ENCODE assay signal across 8 mouse cellular contexts in the genomic region with DNA sequence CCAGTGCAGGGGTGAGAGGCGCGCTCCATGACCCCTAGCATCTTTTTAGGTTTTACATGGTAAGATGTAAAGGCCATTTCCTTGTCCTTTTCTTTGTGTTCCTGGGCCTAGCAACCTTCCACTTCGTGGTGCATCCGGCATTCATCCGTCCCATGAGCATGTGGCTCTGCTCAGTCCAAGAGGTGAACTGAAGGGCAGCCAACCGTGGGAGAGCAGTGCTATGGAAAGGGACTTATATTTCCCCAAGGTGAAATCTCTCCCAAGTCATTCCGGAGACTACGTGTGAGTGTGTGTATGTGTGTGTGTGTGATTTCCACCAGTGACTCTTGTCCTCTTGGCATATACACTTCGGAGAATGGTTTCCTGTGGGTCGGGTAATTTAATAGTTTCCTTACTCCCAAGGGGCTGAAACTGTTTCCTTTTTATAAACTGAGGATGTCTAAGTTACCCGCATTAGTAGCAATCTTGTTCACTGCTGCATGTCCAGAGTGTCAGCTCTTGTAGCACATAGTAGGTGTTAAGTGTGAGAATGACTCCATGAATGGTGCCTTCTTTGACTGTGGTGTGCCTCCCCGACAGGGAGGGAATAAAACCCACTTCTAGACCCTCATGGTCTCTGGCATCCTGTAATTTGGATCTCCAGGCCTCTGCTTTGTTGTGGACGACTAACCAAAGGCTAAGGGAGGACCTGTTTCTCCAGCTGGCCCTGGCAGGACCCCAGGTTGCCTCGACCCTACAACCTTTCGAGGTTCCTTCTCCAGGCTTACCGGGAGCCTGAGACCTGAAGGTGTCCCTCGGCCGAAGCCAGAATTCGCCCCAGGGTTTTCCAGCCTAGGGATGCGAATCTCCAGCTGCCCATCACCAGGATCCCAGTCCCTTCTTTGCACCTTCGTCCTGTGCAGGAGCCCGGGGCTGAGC. TPM values are rescaled to one million over a fixed set of nuclear protein-coding genes. Genes with fewer than 3 reads are reported as not detected.
DNase-seq lines count a peak whose midpoint lies in the region; ATAC-seq and TF ChIP-seq lines count a peak whose summit lies in the region.

No protein-coding gene starts in this region.

- peak overlapping the region; percentile 100 for H3K9ac ChIP-seq in embryonic facial prominence, embryonic 11.5 days (replicated peaks; ENCODE audit: low read length)
- H3K9ac ChIP-seq in liver, embryonic 14.5 days (replicated peaks): no peak overlapping the region

- no peaks in the 10 kb centered on the region for H3K9me3 ChIP-seq in embryonic facial prominence, embryonic 11.5 days (replicated peaks; ENCODE audit: control insufficient read depth, low read length)
- no peaks in the 10 kb centered on the region for H3K9me3 ChIP-seq in hindbrain, embryonic 10.5 days
- no peaks in the 10 kb centered on the region for H3K9me3 ChIP-seq in liver, embryonic 14.5 days (ENCODE audit: control insufficient read depth, low read length)

- TF ChIP-seq EP300 in liver, embryonic 14.5 days (IDR thresholded peaks at IDR 0.05; ENCODE audit: low read depth): no peak

- peak; percentile 20 for DNase-seq in kidney, adult 18-20 months
- DNase-seq in kidney, adult 11 months: no peak
- DNase-seq in embryonic facial prominence, embryonic 11.5 days (ENCODE audit: low spot score): no peak
- peak; percentile 18 for DNase-seq in hindbrain, embryonic 10.5 days (ENCODE audit: low spot score)
- DNase-seq in liver, embryonic 14.5 days (ENCODE audit: low read depth in 3 of 3, low spot score in 3 of 3): no peak
- DNase-seq in adrenal gland, postnatal 14 days: no peak
- no peak for DNase-seq in gastrocnemius, adult 18-20 months (ENCODE audit: low spot score)

- H3K27ac ChIP-seq in embryonic facial prominence, embryonic 11.5 days (replicated peaks; ENCODE audit: low read depth, low read length): peak overlapping the region; percentile 96
- H3K27ac ChIP-seq in hindbrain, embryonic 10.5 days: peak overlapping the region; percentile 100
- H3K27ac ChIP-seq in liver, embryonic 14.5 days: no peak overlapping the region

- H3K27me3 ChIP-seq in embryonic facial prominence, embryonic 11.5 days (ENCODE audit: control insufficient read depth, insufficient read depth, low read length): no peaks in the 10 kb centered on the region
- peaks cover 25% of the 10 kb centered on the region for H3K27me3 ChIP-seq in hindbrain, embryonic 10.5 days (ENCODE audit: insufficient read depth, poor library complexity, severe bottlenecking)
- peaks cover 25% of the 10 kb centered on the region for H3K27me3 ChIP-seq in liver, embryonic 14.5 days (ENCODE audit: control insufficient read depth, insufficient read depth, low read length)

- peaks cover 10% of the 10 kb centered on the region for H3K4me1 ChIP-seq in embryonic facial prominence, embryonic 11.5 days (ENCODE audit: control insufficient read depth, insufficient read depth, low read length)
- H3K4me1 ChIP-seq in hindbrain, embryonic 10.5 days (replicated peaks): peaks cover 46% of the 10 kb centered on the region
- H3K4me1 ChIP-seq in liver, embryonic 14.5 days (replicated peaks; ENCODE audit: control insufficient read depth in 2 of 2, insufficient read depth in 2 of 2, low read length in 1 of 2): peaks cover 15% of the 10 kb centered on the region in 2 experiments

- H3K36me3 ChIP-seq in embryonic facial prominence, embryonic 11.5 days (replicated peaks; ENCODE audit: control insufficient read depth, insufficient read depth, low read depth, low read length): peaks cover 1% of the 10 kb centered on the region
- peaks cover 17% of the 10 kb centered on the region for H3K36me3 ChIP-seq in hindbrain, embryonic 10.5 days
- H3K36me3 ChIP-seq in liver, embryonic 14.5 days (replicated peaks; ENCODE audit: control insufficient read depth, insufficient read depth, low read depth): no peaks in the 10 kb centered on the region; the same call in 1 of the 2 replicates

- peak overlapping the region; percentile 90 for H3K4me2 ChIP-seq in embryonic facial prominence, embryonic 11.5 days (ENCODE audit: low read depth, low read length)
- H3K4me2 ChIP-seq in liver, embryonic 14.5 days (ENCODE audit: low read depth): peak overlapping the region; percentile 69

- no peak for TF ChIP-seq CTCF in liver, embryonic 14.5 days (IDR thresholded peaks at IDR 0.05; ENCODE audit: low read depth)

- peak overlapping the region; percentile 68 for H3K4me3 ChIP-seq in embryonic facial prominence, embryonic 11.5 days (ENCODE audit: low read depth, low read length)
- H3K4me3 ChIP-seq in hindbrain, embryonic 10.5 days: peak overlapping the region; percentile 90
- H3K4me3 ChIP-seq in liver, embryonic 14.5 days (ENCODE audit: insufficient read depth in 1 of 2, low read depth in 2 of 2, low read length in 2 of 2): peak overlapping the region; percentile 75 to 79

- WGBS in embryonic facial prominence, embryonic 11.5 days: 23% methylated on average over 22 of the region's 22 CpGs
- WGBS in hindbrain, embryonic 10.5 days: 30% methylated on average over 22 of the region's 22 CpGs
- 42% methylated on average over 22 of the region's 22 CpGs for WGBS in liver, embryonic 14.5 days (ENCODE audit: insufficient replicate concordance)

- ATAC-seq in embryonic facial prominence, embryonic 11.5 days (replicated peaks; ENCODE audit: insufficient number of reproducible peaks, low FRiP score, low TSS enrichment, low read depth): no peak; the same call in 1 of the 2 replicates
- no peak for ATAC-seq in liver, embryonic 14.5 days (ENCODE audit: insufficient read depth)
- no peak for ATAC-seq in frontal cortex, adult (ENCODE audit: low TSS enrichment)

RNA-seq across cellular contexts. Expression of a gene that starts 1.2 kb away (rescaled TPM):
- 10.4 and 11.4 TPM in 2 replicates for polyA plus RNA-seq in embryonic facial prominence, embryonic 11.5 days (2014; fragmentation: Nextera tagmentation; extraction: Ambion mirVana)
- polyA plus RNA-seq in hindbrain, embryonic 10.5 days (2016; fragmentation: Nextera tagmentation; extraction: Ambion mirVana): 7.0 and 8.6 TPM in 2 replicates
- 5.6 and 6.3 TPM in 2 replicates for polyA plus RNA-seq in liver, embryonic 14.5 days (2012; rRNA removed)
- polyA plus RNA-seq in liver, embryonic 14.5 days (2014; fragmentation: Nextera tagmentation; extraction: Ambion mirVana): 0.86 and 1.2 TPM in 2 replicates
- 29.0 and 32.4 TPM in 2 replicates for total RNA-seq in adrenal gland, postnatal 14 days (2021)
- 1 to 10 TPM; 3.1 to 4.8 TPM for total RNA-seq in gastrocnemius, adult 18-20 months (2021)

RNA-seq across cellular contexts. Expression of a gene that starts 33.4 kb away (rescaled TPM):
- 22.4 and 24.8 TPM in 2 replicates for polyA plus RNA-seq in embryonic facial prominence, embryonic 11.5 days (2014; fragmentation: Nextera tagmentation; extraction: Ambion mirVana)
- 44.9 and 48.0 TPM in 2 replicates for polyA plus RNA-seq in hindbrain, embryonic 10.5 days (2016; fragmentation: Nextera tagmentation; extraction: Ambion mirVana)
- polyA plus RNA-seq in liver, embryonic 14.5 days (2012; rRNA removed): 2.5 and 2.9 TPM in 2 replicates
- 2.2 and 2.6 TPM in 2 replicates for polyA plus RNA-seq in liver, embryonic 14.5 days (2014; fragmentation: Nextera tagmentation; extraction: Ambion mirVana)
- total RNA-seq in adrenal gland, postnatal 14 days (2021): 23.8 and 30.4 TPM in 2 replicates
- 1 to 10 TPM; 7.4 to 9.0 TPM for total RNA-seq in gastrocnemius, adult 18-20 months (2021)

Comparison
In these comparisons a context has a peak if more than half of its experiments do, and no peak if none do; other contexts are left out.
1. DNase-seq: peak in kidney, adult 18-20 months (single experiment) and hindbrain, embryonic 10.5 days (single experiment); none in kidney, adult 11 months (single experiment), embryonic facial prominence, embryonic 11.5 days (single experiment), liver, embryonic 14.5 days (0 of 3), adrenal gland, postnatal 14 days (single experiment) and gastrocnemius, adult 18-20 months (single experiment).
2. Peak in every context shown above with its lines, with median percentiles within 50 percentile points of each other: H3K4me3 ChIP-seq.